Mouse (Mus musculus) MEL (cell line): ENCODE measurements around the gene Ppp2r1b. TPM values are rescaled to one million over a fixed set of nuclear protein-coding genes. Genes with fewer than 3 reads are reported as not detected.

Experiments
- DNase-seq: peaks from one replicate; pipeline ENCODE4 v3.0.0; 2011; ENCODE audit warnings: low read depth, low spot score
- H3K27ac ChIP-seq: 2 replicates; pipeline ENCODE4 v1.5.1; 2012; ENCODE audit warnings: low read depth, mild to moderate bottlenecking, control low read depth, low read length, moderate library complexity; ENCODE audit not compliant: control insufficient read depth
- H3K27me3 ChIP-seq, 2 experiments: fragments of 150-350 bp in 1 of 2; sonication (generic) in 1 of 2; 2 replicates each; pipeline ENCODE4 v1.6.1; 2012; ENCODE audit warnings: low read length in 2 of 2, mild to moderate bottlenecking in 2 of 2, improper control_type of control experiment in 1 of 2, moderate library complexity in 1 of 2; ENCODE audit not compliant: insufficient read depth in 2 of 2, control insufficient read depth in 1 of 2
- H3K36me3 ChIP-seq, 2 experiments: 2 replicates each; pipeline ENCODE4 v1.6.1; 2012 to 2014; ENCODE audit warnings: low read length in 2 of 2, improper control_type of control experiment in 1 of 2, inconsistent platforms in 1 of 2, mild to moderate bottlenecking in 1 of 2; ENCODE audit not compliant: insufficient read depth in 2 of 2, control insufficient read depth in 1 of 2
- H3K4me1 ChIP-seq, 2 experiments: fragments of 150-350 bp in 1 of 2; sonication (generic) in 1 of 2; 2 replicates each; pipeline ENCODE4 v1.6.1; 2012; ENCODE audit warnings: low read length in 2 of 2, improper control_type of control experiment in 1 of 2, mild to moderate bottlenecking in 1 of 2; ENCODE audit not compliant: insufficient read depth in 2 of 2, control insufficient read depth in 1 of 2
- H3K4me3 ChIP-seq, 2 experiments: fragments of 150-350 bp in 1 of 2; sonication (generic) in 1 of 2; 2 replicates each; pipeline ENCODE4 v1.5.1; 2012; ENCODE audit warnings: low read depth in 2 of 2, low read length in 2 of 2, mild to moderate bottlenecking in 2 of 2, moderate library complexity in 2 of 2, control low read depth in 1 of 2, improper control_type of control experiment in 1 of 2; ENCODE audit not compliant: control insufficient read depth in 1 of 2, insufficient read depth in 1 of 2
- H3K79me2 ChIP-seq: 2 replicates; pipeline ENCODE4 v1.6.1; 2012; ENCODE audit warnings: mild to moderate bottlenecking, low read length, moderate library complexity; ENCODE audit not compliant: control insufficient read depth, poor library complexity, insufficient read depth
- H3K9ac ChIP-seq: 2 replicates; pipeline ENCODE4 v1.6.1; 2012; ENCODE audit warnings: low read depth, mild to moderate bottlenecking, control low read depth, low read length, moderate library complexity; ENCODE audit not compliant: control insufficient read depth, poor library complexity, severe bottlenecking
- H3K9me3 ChIP-seq: fragments of 150-350 bp; sonication (generic); replicated peaks from 2 replicates; pipeline ENCODE4 v1.6.1; 2012; ENCODE audit warnings: mild to moderate bottlenecking, low read length, improper control_type of control experiment, moderate library complexity; ENCODE audit not compliant: insufficient read depth
- BHLHE40 ChIP-seq: IDR thresholded peaks from 2 replicates; pipeline ENCODE4 v1.6.1; 2012; ENCODE audit warnings: low read depth, mild to moderate bottlenecking, inconsistent platforms, low read length, improper control_type of control experiment, borderline replicate concordance
- CHD1 ChIP-seq: IDR thresholded peaks from 2 replicates; pipeline ENCODE4 v1.6.1; 2012; ENCODE audit warnings: low read depth, mild to moderate bottlenecking, inconsistent platforms, low read length, improper control_type of control experiment
- CHD2 ChIP-seq: IDR thresholded peaks from 2 replicates; pipeline ENCODE4 v1.6.1; 2011; ENCODE audit warnings: low read length, improper control_type of control experiment
- E2F4 ChIP-seq: IDR thresholded peaks from 2 replicates; pipeline ENCODE4 v1.6.1; 2011; ENCODE audit warnings: low read depth, low read length, improper control_type of control experiment, borderline replicate concordance
- ELF1 ChIP-seq: IDR thresholded peaks from 2 replicates; pipeline ENCODE4 v1.6.1; 2014; ENCODE audit warnings: low read depth, mild to moderate bottlenecking, inconsistent platforms, low read length, improper control_type of control experiment, moderate library complexity
- GABPA ChIP-seq: IDR thresholded peaks from 2 replicates; pipeline ENCODE4 v1.6.1; 2012; ENCODE audit warnings: low read depth, mild to moderate bottlenecking, inconsistent platforms, low read length, improper control_type of control experiment, moderate library complexity
- GATA1 ChIP-seq: IDR thresholded peaks from 2 replicates; pipeline ENCODE4 v1.6.1; 2011; ENCODE audit warnings: low read depth, low read length, improper control_type of control experiment
- HCFC1 ChIP-seq: IDR thresholded peaks from 2 replicates; pipeline ENCODE4 v1.6.1; 2012; ENCODE audit warnings: low read depth, mild to moderate bottlenecking, inconsistent platforms, low read length, improper control_type of control experiment, moderate library complexity
- MAFK ChIP-seq: IDR thresholded peaks from 2 replicates; pipeline ENCODE4 v1.6.1; 2011; ENCODE audit warnings: low read depth, mild to moderate bottlenecking, low read length, improper control_type of control experiment, borderline replicate concordance
- MAX ChIP-seq: IDR thresholded peaks from 2 replicates; pipeline ENCODE4 v1.6.1; 2011; ENCODE audit warnings: low read length, improper control_type of control experiment
- MAZ ChIP-seq: IDR thresholded peaks from 2 replicates; pipeline ENCODE4 v1.6.1; 2012; ENCODE audit warnings: low read depth, mild to moderate bottlenecking, inconsistent platforms, low read length, improper control_type of control experiment
- MEF2A ChIP-seq: IDR thresholded peaks from 2 replicates; pipeline ENCODE4 v1.6.1; 2014; ENCODE audit warnings: low read depth, mild to moderate bottlenecking, inconsistent platforms, low read length, improper control_type of control experiment; ENCODE audit not compliant: poor library complexity, insufficient replicate concordance, severe bottlenecking; ENCODE audit errors: extremely low read depth
- MXI1 ChIP-seq: IDR thresholded peaks from 2 replicates; pipeline ENCODE4 v1.6.1; 2011; ENCODE audit warnings: mild to moderate bottlenecking, low read depth, low read length, improper control_type of control experiment
- MYB ChIP-seq: IDR thresholded peaks from 2 replicates; pipeline ENCODE4 v1.6.1; 2011; ENCODE audit warnings: mild to moderate bottlenecking, low read depth, low read length, improper control_type of control experiment
- MYC ChIP-seq: IDR thresholded peaks from 2 replicates; pipeline ENCODE4 v1.6.1; 2011; ENCODE audit warnings: low read depth, mild to moderate bottlenecking, low read length, improper control_type of control experiment, moderate library complexity
- NELFE ChIP-seq: IDR thresholded peaks from 2 replicates; pipeline ENCODE4 v1.6.1; 2011; ENCODE audit warnings: low read depth, low read length, improper control_type of control experiment
- POLR2A ChIP-seq, 2 experiments: IDR thresholded peaks; 2 replicates each; pipeline ENCODE4 v1.6.1; 2011 to 2012; ENCODE audit warnings: low read length in 2 of 2, mild to moderate bottlenecking in 2 of 2, control low read depth in 1 of 2, improper control_type of control experiment in 1 of 2, low read depth in 1 of 2, moderate library complexity in 1 of 2; ENCODE audit not compliant: control insufficient read depth in 1 of 2, insufficient read depth in 1 of 2, poor library complexity in 1 of 2
- POLR2AphosphoS2 ChIP-seq: IDR thresholded peaks from 2 replicates; pipeline ENCODE4 v1.6.1; 2011; ENCODE audit warnings: low read length, improper control_type of control experiment
- POLR2AphosphoS5 ChIP-seq: IDR thresholded peaks from 2 replicates; pipeline ENCODE4 v1.6.1; 2012; ENCODE audit warnings: low read depth, borderline replicate concordance, mild to moderate bottlenecking, inconsistent platforms, low read length, moderate library complexity, mixed read lengths
- RAD21 ChIP-seq: IDR thresholded peaks from 2 replicates; pipeline ENCODE4 v1.6.1; 2011; ENCODE audit warnings: mild to moderate bottlenecking, low read depth, low read length, improper control_type of control experiment
- RCOR1 ChIP-seq: IDR thresholded peaks from 2 replicates; pipeline ENCODE4 v1.6.1; 2012; ENCODE audit warnings: low read depth, mild to moderate bottlenecking, inconsistent platforms, low read length, improper control_type of control experiment
- SIN3A ChIP-seq: IDR thresholded peaks from 2 replicates; pipeline ENCODE4 v1.6.1; 2012; ENCODE audit warnings: low read length, improper control_type of control experiment, inconsistent platforms
- TAL1 ChIP-seq: IDR thresholded peaks from 2 replicates; pipeline ENCODE4 v1.6.1; 2012; ENCODE audit warnings: mild to moderate bottlenecking, inconsistent platforms, low read length, moderate library complexity, mixed read lengths
- TBP ChIP-seq: IDR thresholded peaks from 2 replicates; pipeline ENCODE4 v1.8.0; 2011; ENCODE audit warnings: low read depth, low read length, improper control_type of control experiment
- TCF12 ChIP-seq: IDR thresholded peaks from 2 replicates; pipeline ENCODE4 v1.6.1; 2014; ENCODE audit warnings: low read depth, mild to moderate bottlenecking, inconsistent platforms, low read length, improper control_type of control experiment, moderate library complexity
- UBTF ChIP-seq: IDR thresholded peaks from 2 replicates; pipeline ENCODE4 v1.6.1; 2012; ENCODE audit warnings: low read depth, mild to moderate bottlenecking, inconsistent platforms, low read length, improper control_type of control experiment, moderate library complexity, borderline replicate concordance; ENCODE audit not compliant: insufficient read depth
- USF1 ChIP-seq: IDR thresholded peaks from 2 replicates; pipeline ENCODE4 v1.6.1; 2014; ENCODE audit warnings: low read depth, mild to moderate bottlenecking, inconsistent platforms, low read length, improper control_type of control experiment, moderate library complexity
- USF2 ChIP-seq, 2 experiments: IDR thresholded peaks; 2 replicates each; pipeline ENCODE4 v1.6.1; 2011 to 2012; ENCODE audit warnings: improper control_type of control experiment in 2 of 2, low read length in 2 of 2, borderline replicate concordance in 1 of 2, inconsistent platforms in 1 of 2, low read depth in 1 of 2, mild to moderate bottlenecking in 1 of 2; ENCODE audit not compliant: insufficient read depth in 1 of 2
- ZC3H11A ChIP-seq: IDR thresholded peaks from 2 replicates; pipeline ENCODE4 v1.6.1; 2012; ENCODE audit warnings: low read depth, mild to moderate bottlenecking, inconsistent platforms, low read length, improper control_type of control experiment
- ZKSCAN1 ChIP-seq: IDR thresholded peaks from 2 replicates; pipeline ENCODE4 v1.6.1; 2012; ENCODE audit warnings: low read depth, mild to moderate bottlenecking, inconsistent platforms, low read length, improper control_type of control experiment, moderate library complexity
- ZNF384 ChIP-seq: IDR thresholded peaks from 2 replicates; pipeline ENCODE4 v1.6.1; 2012; ENCODE audit warnings: low read depth, mild to moderate bottlenecking, inconsistent platforms, low read length, improper control_type of control experiment
- polyA plus RNA-seq, 2 experiments: library from polyadenylated mRNA; stranded (reverse) in 1 of 2; unstranded in 1 of 2; fragments of >175 nt in 1 of 2; fragments of >200 nt in 1 of 2; gene quantifications; 2 replicates each; pipeline versions ENCODE4 v1.2.1 to v1.2.4; 2012; ENCODE audit warnings: low replicate concordance in 2 of 2, low read depth in 1 of 2; ENCODE audit not compliant: insufficient read length in 2 of 2, insufficient read depth in 1 of 2, missing spikeins in 1 of 2
- total RNA-seq: library from RNA; depleted of rRNA; stranded (reverse); fragments of 300-350 nt; gene quantifications from 2 replicates; pipeline ENCODE4 v1.2.3, GENCODE M21; 2012

The Ppp2r1b gene
- total and polyA plus RNA-seq, 3 experiments, result 67.6 to 101 TPM; not detected in 1

GRCm38 (mm10) chr9:50822216-50822615 is 22.9 kb upstream of the Ppp2r1b start:
- no peak overlapping the region for H3K9ac ChIP-seq
- TF ChIP-seq NELFE (no peak), MYC (no peak), BHLHE40 (no peak), ELF1 (no peak)
- H3K4me3 ChIP-seq, result no peak overlapping the region
- no peaks in the 10 kb centered on the region for H3K9me3 ChIP-seq
- no peaks in the 10 kb centered on the region; a peak in 3 of 4 replicates for H3K36me3 ChIP-seq
- no peaks in the 10 kb centered on the region; a peak in 1 of 4 replicates for H3K4me1 ChIP-seq
- H3K79me2 ChIP-seq, result no peaks in the 10 kb centered on the region
- no peaks in the 10 kb centered on the region for H3K27me3 ChIP-seq
- H3K27ac ChIP-seq, result no peak overlapping the region
- DNase-seq, result no peak

- no peak overlapping the region for H3K27ac ChIP-seq
- no peaks in the 10 kb centered on the region; a peak in 3 of 4 replicates for H3K36me3 ChIP-seq
- H3K9me3 ChIP-seq, result no peaks in the 10 kb centered on the region
- peak; percentile 44 for DNase-seq
- no peak overlapping the region for H3K4me3 ChIP-seq
- no peak overlapping the region for H3K9ac ChIP-seq
- no peaks in the 10 kb centered on the region for H3K79me2 ChIP-seq
- H3K27me3 ChIP-seq, result no peaks in the 10 kb centered on the region
- H3K4me1 ChIP-seq, result no peaks in the 10 kb centered on the region; a peak in 1 of 4 replicates
- no peak for TF ChIP-seq USF2 (IDR thresholded peaks at IDR 0.05; ENCODE audit: borderline replicate concordance in 1 of 2, insufficient read depth in 1 of 2, low read depth in 1 of 2, low read length in 2 of 2)
- TF ChIP-seq TCF12, result peak; percentile 66
- no peak for TF ChIP-seq CHD1
- no peak for TF ChIP-seq POLR2AphosphoS5
- 0 out of 2 replicates have a peak, but pooled peaks have one; percentile 18 for TF ChIP-seq SIN3A
- no peak for TF ChIP-seq MXI1
- TF ChIP-seq TBP, result no peak
- TF ChIP-seq HCFC1, result no peak
- TF ChIP-seq TAL1, result peak; percentile 62
- TF ChIP-seq MYC, result no peak
- no peak for TF ChIP-seq MAZ
- TF ChIP-seq USF1, result no peak
- no peak for TF ChIP-seq GABPA
- no peak for TF ChIP-seq RAD21
- no peak for TF ChIP-seq ELF1
- no peak for TF ChIP-seq ZNF384
- no peak for TF ChIP-seq MAFK
- TF ChIP-seq CHD2, result no peak
- no peak for TF ChIP-seq UBTF
- no peak for TF ChIP-seq RCOR1
- TF ChIP-seq MYB, result no peak
- no peak for TF ChIP-seq MEF2A
- TF ChIP-seq ZC3H11A, result no peak
- no peak for TF ChIP-seq E2F4
- no peak for TF ChIP-seq POLR2A (IDR thresholded peaks at IDR 0.05; ENCODE audit: control insufficient read depth in 1 of 2, insufficient read depth in 1 of 2, low read depth in 1 of 2, low read length in 2 of 2, poor library complexity in 1 of 2)
- no peak for TF ChIP-seq ZKSCAN1
- TF ChIP-seq POLR2AphosphoS2, result no peak
- peak; percentile 32; the same call in 1 of the 2 replicates for TF ChIP-seq GATA1
- TF ChIP-seq MAX, result 0 out of 2 replicates have a peak, but pooled peaks have one; percentile 29
Observed at GRCm38 (mm10) chr9:50823779-50824453, 21.2 kb upstream of the Ppp2r1b start.
